Mouse (Mus musculus): Measurements from ENCODE around the gene Dmrt1.

Gene Dmrt1

DNA sequence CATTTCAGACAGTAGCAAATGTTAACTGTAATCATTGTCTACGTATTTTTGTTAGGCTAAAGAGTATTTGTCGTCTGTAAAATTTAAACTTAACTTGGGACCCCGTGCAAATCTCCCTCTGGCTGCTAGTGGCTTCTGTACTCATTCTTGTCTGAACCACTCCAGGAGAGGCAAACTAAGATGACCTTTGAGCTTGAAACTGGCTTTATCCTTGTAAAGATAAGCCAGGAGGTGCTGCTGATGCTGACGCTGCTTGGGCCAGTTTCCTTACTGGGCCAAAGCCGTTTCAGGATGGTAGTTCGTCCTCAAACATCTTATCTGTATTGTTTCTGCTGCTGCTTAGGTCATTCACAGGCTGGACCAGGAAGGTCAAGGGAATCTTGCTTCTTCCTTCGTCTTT lies 64.4 kb downstream of the Dmrt1 start:
- no peak for DNase-seq (ENCODE audit: low read depth, low spot score)

DNA sequence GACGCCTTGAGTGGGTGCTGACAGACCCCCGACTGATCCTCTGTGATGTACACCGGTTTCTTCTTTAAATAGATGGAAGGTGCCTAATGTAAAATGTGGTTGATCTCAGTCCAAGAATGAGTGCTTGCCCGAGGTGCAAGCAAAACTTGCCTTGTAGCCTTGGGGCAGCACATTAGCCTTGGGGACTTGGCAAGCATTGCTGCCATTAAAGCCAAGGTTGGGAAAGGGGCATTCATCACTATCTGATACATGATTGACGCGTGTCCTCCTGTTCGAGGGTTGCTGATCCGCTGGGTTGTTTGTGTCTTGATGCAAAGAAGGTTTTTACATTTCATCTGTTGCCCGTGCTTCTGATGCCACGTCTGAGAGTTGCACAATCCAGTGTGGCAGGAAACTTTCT lies 69.0 kb downstream of the Dmrt1 start:
- no peak for DNase-seq (ENCODE audit: low read depth, low spot score)

DNA sequence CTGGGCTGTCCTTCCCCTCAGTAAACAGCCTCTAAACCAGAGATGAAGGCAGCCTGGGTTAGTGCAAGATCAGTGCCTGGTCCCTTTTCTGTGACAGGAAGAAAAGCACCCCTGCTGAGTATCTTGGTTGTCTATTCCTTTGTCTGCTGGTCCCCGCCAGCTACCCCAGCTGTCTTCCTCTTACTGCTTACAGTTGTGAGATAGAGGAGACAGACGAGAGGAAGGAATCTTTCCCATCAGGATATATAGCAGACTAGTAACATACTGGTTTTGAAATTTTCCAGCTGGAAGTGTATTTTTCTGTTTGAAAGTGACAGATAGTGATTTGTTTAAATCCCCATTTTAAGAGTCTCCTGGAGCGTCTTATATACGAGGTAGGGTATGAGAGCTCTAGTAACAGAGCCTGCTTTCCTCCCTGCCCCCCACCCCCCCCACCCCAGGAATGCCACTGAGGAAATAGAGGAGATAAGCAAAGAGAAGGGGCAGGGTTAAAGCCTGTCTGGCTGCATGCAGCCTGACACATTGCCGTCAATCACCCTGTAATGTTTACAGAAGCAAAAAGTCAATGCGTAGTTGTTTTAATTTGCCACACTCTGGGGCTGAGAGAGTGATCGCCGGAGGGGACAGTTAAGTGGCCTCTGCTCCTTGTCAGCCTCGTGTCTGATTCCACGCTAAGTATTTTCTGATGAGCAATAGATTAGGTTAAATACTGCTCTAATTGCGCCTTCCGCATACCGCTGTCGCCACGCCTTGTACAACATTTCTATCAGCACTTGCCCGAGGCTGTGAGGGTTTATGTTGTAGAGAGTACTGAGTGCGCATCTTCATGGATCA lies 69.8 kb downstream of the Dmrt1 start:
- DNase-seq (ENCODE audit: low read depth, low spot score) = peak; percentile 17

DNA sequence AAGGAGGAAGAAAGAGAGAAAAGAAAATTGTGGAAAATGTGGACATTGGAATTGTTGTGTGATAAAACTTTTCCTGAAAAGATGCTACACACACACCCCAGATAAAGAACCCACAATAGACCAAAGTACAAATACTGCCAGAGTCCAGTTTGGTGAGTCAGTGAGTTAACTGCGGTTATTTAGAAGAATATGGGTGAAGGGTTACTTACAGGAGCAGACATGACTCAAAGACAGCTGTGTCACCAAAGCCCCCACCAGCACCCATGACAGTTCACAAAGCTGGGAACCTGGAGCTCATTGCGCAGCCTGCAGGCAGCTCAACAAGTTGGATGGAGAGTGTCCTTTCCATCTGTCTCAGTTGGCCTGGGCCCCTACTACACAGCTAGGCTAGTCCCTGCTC lies 72.9 kb downstream of the Dmrt1 start:
- DNase-seq (ENCODE audit: low read depth, low spot score) = no peak

DNA sequence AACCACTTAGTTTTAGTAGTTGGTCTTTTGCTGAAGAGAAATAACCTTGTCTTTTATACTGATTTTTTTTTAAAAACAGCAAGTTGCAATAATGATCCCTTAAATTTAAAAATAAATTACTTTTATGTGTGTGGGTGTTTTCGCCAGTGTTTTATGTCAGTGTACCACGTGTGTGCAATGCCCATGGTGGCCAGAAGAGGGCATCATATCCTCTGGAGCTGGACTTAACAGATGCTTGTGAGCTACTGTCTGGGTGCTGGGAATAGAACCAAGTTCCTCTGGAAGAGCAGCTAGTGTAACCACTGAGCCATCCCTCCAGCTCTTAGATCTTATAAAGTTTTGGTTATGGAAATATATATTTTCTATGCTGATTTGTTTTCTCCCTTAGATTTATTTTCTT lies 74.0 kb downstream of the Dmrt1 start:
- no peak for DNase-seq (ENCODE audit: low read depth, low spot score)

DNA sequence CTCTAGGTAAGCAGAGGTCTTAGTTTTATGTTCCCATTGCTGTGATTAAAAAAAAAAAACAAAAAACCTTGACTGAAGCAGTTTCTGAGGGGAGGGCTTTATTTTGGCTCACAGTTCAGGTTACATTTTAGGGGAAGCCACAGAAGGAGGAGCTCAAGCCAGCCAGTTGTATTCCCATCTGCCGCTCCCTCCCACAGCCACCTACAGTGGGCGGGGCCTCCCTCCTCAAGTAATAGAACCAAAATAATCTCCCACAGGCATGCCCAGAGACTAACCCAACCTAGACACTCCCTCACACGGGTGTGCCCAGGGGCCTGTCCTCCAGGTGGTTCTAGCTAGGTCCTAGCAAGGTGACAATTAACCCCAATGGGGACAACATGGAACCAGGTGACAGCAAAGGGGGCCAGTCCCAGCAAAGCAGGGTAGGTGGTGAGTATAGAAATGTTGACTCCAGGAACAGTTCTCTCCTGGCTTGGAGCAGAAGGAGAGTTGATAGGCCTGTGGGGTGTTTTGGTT lies 92.4 kb downstream of the Dmrt1 start:
- DNase-seq (ENCODE audit: low read depth, low spot score) = no peak

DNA sequence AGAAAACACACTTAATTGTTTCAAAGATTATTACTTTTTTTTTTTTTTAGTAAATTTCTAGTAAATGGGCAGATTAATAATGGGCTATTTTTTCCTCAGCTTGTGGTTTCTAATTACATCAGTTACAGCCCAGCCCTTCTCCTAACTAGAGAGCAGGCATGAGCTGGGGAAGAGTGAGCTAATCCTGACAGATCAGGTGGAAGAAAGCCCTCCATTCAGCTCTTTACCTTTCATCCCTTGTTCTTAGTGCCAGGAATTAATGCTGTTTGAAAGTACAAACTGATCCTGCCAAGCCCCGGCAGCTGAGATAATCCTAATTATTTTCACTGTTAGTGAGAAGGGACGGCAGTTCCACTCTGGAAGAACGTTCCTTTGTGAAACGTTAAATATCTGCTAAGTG lies 93.2 kb downstream of the Dmrt1 start:
- no peak for DNase-seq (ENCODE audit: low read depth, low spot score)

DNA sequence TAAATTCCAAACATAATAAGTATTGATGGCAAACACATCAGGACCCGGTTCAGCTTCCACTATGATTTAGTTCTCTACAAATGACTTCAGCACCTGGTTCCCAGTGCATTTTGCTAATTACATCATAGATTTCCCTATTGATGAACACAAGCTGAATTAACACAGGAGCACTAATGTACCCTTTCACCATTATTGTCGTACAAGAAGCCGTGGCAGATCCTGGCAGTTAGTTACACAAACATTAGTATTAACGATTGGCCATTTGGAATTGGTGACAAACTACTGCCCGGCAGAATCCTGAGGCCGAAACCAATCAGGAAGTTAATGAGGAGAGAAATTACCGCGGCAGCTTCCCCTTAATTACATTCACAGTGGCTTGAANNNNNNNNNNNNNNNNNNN lies 96.5 kb downstream of the Dmrt1 start:
- no peak for DNase-seq (ENCODE audit: low read depth, low spot score)

DNA sequence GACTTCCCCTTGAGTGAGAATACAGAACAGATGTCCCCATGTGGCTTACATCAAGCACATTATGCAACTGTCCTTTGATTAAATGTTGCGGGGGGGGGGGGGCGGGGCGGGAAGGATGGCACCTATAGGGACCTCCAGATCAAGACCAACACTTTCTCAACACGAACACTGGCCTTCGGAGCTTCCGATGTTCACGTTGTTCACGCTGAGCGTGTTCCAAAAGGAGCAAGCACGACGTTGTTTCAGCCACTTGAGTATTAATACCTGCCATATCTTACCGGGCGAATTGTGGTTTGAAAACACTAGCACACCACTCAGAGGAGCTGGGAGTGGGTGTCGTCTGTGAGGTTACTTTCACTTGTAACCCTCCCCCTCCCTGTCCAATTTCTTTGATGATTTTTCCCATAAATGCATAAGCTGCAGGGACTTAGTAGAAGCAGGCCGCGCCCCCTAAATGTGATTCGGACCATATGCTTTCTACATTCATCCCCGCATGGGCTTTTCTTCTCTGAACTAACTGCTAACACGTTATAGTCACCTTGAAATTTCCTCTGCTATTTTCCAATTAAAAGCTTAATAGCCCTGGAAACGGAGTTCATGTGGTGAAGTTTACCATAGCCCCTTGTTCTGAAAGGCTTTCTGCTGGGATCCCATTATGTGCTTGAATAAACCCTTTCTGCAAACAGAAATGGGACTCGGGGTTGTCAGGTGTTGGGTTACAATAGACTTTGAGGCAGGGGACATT lies 102.2 kb downstream of the Dmrt1 start:
- no peak for DNase-seq (ENCODE audit: low read depth, low spot score)

DNA sequence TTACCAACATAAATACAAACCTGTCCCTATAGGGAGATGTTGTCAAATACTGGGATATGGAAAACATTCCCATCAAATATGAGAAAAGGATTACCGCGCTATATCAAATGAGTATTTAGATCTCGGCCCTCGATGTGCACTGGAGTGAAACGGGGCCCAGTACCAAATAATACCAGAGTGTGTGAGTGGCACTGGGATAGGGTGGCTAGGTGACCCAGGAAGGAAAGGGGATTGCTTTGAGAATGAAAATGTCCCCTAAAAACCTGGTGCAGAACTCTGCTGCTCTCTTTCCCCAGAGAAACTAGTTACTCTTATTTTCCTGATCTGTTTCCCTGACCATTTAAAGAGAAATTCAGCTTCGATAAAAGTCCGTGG lies 102.8 kb downstream of the Dmrt1 start:
- no peak for DNase-seq (ENCODE audit: low read depth, low spot score)

DNA sequence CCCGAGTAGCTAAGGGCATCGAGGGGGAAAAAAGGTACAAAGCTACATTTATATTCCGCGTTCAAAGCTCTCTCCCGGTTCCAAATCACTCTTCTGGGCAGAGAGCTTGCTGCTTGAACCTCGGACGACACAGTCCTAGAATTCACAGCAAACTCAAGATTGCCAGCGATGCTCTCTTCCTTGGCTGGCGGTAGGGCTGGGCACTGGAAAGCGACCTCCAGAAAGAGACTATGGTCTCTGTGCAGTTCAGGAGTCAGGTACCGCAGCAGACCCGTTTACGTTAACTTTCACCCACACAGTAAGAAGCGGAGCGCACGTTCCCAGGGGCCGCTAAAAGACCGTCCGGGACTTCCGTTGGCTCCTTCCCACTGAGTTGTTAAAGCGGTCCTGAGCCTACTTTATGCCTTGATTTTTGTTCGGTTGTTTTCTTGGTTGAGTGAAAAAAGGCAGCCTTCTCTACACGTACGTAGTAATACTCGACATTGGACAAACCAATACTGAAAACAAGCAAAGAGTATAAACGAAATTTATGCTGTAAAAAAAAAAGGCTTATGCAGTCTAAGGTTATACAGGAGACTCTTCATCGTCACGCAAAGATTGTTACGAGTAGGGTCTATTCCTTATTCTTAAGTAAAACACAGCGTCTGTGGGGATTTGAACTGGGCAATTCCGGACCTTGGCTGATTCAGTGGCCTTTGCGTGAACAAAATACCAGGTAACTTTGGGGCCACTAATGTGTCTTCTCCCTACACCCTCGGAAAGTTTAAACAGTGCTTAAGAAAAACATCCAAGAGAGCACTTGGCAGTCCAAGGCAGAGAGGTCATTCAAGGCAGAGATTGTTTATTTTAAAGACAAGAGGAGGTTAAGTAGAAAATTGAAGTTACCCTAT lies 103.8 kb downstream of the Dmrt1 start:
- DNase-seq (ENCODE audit: low read depth, low spot score) = no peak

DNA sequence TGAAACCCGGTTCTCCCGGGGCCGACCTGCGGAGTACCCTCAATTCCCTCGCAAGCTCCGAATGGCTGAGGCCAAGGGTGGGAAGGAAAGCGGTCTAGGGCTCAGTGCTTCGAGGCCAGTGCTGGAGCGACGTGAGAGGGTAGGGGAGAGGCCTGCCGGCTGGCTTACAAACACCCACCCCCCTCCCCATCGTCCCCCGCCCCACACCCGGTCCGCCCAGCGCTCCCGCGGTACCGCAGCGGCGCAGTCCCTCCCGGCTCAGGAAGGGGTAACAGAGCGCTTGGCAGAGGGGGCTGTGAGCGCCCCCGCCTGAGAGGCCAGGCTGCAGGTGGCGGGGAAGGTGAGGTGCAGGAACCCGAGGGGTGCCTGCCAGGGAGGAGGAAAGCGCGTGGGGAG lies 104.6 kb downstream of the Dmrt1 start, which contains the start of gene Dmrt3:
Gene Dmrt3 (plus strand): TSS at position 287 of the 396 bp plus-strand sequence.
- no peak for DNase-seq (ENCODE audit: low read depth, low spot score)

DNA sequence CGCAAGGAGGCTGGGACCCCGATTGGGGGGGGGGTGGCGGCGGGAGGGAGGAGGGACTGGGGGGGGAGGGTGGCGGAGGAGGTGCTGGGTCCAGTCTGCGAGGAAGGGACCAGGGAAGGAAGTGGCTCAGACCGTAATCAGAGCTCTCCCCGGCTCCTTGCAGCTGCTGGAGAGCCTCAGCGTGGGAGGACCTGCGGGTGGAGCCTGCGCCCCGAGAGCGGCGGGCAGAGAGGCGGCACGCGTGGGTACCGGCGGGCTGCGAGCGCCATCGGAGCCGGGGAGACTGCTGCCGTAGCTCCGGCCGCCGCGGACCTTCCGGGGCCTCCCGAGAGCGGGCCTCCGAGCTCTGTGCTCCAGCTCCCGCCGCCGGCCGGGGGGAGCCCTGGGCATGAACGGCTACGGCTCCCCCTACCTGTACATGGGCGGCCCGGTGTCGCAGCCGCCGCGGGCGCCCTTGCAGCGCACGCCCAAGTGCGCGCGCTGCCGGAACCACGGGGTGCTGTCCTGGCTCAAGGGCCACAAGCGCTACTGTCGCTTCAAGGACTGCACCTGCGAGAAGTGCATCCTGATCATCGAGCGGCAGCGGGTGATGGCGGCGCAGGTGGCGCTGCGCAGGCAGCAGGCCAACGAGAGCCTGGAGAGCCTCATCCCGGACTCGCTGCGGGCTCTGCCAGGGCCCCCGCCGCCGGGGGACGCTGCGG lies 105.1 kb downstream of the Dmrt1 start:
- no peak for DNase-seq (ENCODE audit: low read depth, low spot score)

DNA sequence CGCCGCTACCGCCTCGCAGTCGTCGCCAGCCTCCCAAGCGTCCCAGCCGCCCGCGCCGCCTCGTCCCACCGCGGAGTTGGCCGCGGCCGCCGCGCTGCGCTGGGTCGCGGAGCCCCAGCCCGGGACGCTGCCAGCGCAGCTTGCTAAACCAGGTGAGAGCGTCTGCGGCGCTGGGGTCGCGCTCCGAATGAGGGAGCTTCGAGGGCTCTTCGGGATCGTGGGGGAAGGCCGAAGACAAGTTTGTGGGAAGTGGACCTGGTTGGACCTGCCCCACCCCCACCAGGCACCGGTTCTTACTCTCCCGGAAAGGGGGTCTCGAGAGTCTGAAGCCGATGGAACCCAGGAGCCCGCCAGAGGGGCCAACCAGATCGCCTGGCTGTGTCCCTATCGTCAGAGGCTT lies 105.7 kb downstream of the Dmrt1 start:
- DNase-seq (ENCODE audit: low read depth, low spot score) = no peak

DNA sequence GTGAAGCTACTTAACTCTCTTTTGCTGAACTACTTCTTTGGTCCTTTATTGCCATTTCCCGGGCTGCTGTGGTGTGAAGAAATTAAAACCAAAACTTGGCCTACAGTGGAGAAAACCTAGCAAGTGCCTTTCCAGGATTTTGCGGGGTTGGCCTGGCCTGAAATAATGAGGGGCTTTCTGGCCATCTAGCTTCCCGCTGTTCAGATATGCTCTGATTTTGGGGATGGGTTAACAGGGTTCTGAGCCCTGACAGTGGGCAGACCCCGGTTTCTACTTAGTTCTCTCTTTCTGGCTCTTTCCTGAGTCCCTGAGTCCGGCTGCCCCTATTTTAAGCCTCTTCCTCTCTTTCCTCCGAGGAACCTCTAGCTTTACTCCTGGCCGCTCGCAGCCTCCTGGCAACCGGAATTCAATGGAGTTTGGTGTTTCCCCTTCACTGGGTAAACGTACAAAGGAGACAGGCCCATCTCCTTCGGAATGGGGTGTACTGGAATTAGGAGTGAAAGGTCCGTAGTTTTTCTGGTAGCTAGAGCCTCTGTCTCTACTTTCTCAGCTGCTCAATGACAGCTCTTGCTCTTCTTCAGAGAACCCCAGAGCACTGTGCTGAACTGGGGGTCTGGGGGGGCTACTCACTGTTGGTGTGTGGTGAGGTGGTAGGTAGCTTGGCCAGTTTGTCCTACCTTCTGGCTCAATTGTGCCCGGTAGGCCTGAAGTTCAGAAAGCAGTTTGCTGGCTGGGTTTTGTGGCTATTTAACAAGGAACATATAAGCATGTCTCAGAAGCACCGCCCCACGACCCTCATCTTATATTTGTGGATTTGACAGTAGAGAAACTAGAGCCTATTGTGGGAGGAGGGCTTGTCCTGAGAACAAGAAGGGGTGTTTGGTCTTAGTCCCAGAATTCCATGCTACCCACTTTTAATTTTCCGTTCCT lies 106.7 kb downstream of the Dmrt1 start:
- no peak for DNase-seq (ENCODE audit: low read depth, low spot score)

DNA sequence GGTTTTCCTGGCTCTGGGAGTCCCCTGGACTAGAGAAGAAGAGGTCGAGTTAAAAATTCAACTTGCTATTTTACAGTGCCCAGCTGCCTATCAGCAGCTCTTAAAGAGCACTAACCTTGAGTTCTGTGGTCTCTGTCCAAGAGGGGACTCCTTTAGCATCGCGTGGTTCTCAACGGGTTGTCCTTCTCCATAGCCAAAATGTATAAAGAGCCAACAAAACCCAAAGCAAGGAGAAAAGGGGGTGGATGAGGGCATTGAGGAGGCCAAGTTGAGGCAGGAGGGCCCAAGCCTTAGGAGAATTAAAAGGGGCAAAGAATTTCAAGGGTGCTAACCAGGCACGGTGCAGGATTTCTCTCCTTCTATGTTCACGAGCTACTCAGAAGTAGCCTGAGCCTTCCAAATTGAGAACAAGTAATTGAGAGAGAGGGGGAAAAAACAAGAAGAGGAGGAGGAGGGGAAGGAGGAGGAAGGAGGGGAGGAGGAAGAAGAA lies 107.4 kb downstream of the Dmrt1 start:
- DNase-seq (ENCODE audit: low read depth, low spot score) = no peak

DNA sequence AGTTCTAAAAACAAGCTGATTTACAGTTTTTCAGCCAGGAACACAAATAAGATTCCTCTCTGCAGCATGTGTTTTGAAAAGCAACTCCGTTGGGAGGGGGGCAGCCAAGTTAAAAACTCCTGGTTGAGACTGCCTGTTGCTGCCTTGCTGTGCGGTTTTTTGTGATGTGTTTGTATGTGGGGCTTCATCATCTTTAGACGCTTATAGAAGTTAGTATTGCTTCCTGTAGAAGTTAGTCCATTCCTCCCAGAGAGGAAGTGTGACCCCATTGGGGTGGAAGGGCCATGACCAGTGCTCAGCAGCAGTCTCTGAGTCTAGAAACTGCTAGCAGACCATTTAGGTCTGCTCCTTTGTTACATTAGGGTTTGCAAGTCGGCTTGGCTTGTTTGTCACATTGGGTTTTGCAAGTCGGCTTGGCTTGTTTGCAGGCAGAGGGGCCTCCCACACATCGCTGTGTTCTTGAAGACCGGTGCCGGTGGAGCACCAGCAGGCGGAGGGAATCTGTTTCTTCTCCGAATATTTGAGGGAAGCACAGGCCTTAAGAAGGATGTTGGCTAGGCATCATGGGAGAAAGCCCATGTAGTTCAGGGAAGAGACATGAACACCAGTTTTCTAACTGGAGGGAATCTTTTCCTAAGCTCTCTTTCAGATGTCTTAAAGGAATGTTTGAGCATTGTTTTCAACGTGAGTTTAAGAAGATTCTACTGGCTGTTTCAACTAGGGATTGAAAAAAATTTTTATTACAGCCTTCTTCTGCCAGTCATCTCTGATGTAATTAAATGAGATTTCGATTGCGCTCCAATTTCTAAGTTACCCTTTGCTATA lies 108.3 kb downstream of the Dmrt1 start:
- DNase-seq (ENCODE audit: low read depth, low spot score) = no peak

DNA sequence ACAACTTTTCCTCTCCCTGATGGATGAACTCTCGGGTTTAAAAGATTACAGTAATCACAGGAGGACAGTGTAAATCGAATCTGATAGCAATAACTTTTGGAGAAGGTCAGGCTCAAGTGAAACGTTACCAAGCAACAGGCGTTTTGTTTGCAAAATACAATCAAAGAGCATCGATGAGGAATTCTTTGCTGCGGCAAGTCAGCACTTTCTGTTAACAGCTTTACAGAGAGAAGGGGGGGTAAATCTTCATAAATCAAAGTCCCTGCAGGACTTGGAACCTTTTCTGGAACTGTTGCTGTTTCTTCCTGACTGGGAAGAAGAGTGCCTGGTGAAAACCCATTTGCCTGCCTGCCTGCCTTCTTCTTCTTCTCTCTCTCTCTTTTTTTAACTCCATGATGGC lies 110.5 kb downstream of the Dmrt1 start:
- DNase-seq (ENCODE audit: low read depth, low spot score) = no peak

Data from embryo, embryonic 11.5 days (tissue).